Mouse (Mus musculus): ENCODE data around the gene Gan.
A peak's percentile ranks its signal among the peaks of the same experiment; 100 is the strongest.

The Gan gene

DNA sequence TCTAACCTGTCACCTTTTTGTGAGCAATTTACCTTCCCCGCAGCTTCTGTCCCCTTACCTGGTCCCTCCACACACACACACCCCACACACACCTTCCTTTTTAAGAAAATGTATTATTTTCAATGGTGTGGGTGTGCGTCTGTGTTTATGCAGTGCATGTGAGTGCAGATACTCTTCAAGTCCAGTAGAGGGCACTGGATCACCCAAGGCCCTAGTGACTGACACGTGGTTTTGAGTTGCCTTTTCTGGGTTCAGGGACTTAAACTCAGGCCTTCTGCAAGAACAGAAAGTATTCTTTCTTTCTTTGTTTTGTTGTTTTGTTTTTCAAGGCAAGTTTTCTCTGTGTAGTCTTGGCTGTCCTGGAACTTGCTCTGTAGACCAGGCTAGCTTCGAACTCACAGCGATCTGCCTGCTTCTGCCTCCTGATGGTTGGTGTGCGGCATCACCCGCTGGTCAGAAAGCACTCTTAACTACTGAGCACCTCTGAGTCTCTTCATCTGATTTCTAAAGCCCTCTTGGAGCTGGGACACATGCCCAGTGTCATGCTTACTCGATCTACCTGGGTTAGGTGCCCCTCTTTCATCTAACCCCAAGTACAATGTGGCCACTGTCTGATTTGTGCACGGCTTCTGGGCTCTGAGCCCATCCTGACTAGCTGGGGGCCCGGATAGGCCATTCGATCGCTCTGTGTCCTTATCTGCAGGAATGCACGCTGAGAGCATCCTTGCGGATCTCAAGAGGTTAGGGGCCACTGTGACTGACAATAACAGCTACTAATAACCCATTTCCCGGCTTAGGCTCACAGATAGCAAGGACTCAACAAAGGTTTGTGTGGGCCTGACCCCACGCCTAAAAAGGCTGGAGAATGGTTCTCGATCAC is 95.7 kb downstream of the Gan start:
- no peak for DNase-seq (ENCODE audit: low spot score in 2 of 2)

- DNase-seq (ENCODE audit: low spot score in 2 of 2): no peak
Measured at GRCm38 (mm10) chr8:117254496-117254895, 96.6 kb downstream of the Gan start.

DNA sequence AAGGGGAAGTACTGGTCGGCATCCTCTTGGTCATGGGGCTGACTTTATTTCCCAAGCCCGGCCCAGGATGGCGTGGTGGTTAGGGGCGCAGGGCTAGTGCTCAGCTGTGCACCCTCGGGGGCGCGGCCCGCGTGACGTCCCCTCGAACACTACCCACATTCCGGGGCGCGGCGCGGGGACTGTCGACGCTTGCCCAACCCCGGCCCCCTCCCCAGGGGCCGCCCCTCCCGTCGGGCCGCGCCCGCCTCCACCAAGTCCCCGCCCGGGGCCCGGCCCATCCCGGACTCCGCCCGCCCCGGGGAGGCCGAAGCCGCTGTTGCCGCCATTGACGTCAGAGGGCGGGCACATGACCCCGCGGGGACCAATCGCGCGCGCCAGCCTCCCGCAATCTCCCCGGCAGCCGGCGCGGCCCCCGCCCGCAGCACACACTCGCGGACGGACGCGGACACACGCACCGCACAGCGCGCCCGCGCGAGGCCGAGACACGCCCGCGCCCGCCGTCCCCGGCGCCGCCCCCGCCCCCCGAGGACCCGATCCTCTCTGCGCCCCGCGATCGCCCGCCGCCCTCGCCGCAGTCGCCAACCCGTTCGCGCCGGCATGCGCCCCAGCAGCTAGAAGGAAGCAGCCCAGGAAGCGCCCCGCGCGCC is 98.5 kb downstream of the Gan start:
- peak; percentile 92 to 93 for DNase-seq (ENCODE audit: low spot score in 2 of 2)

GRCm38 (mm10) chr8:117257029-117257820 is 99.3 kb downstream of the Gan start, which contains the start of gene Cmip:
Gene Cmip, plus strand, starts transcription at chr8:117257064.
- no peak for DNase-seq (ENCODE audit: low spot score in 2 of 2)

DNA sequence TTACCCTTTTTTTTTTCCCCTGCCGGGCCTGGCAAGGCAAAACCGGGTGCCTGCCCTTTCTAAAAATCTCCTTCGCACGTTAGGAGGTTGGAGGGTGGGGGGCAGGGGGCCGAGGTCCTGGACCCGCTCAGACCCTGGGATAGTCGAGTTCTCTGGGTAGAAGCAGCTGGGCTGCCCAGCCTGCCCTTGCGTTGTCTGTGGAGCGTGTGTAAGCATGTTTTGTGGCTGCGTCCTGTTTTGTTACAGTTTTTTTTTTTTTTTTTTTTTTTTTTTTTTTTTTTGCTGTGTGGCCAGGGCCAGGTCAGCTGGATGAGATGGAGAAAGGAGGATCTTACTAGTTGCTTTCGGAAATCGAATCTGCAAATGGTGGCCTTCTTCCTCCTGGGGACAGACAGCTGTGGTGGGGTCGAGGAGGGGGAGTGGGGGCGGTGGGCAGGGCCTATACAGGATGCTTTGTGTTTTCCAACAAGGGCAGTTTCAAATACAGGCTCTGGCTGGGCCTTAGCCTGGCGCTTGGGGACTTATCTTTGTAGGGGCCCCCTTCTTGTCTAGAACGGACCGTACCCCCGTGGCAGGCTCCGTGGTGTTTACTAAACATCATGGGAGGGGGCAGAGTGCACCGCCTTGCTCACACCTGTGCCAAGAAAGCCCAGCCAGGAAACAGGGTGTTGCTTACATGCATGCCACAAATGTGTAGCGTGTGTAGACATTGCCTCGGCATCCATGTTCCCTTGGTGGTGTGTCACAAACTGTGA is 100.1 kb downstream of the Gan start:
- DNase-seq (ENCODE audit: low spot score in 2 of 2): no peak

DNA sequence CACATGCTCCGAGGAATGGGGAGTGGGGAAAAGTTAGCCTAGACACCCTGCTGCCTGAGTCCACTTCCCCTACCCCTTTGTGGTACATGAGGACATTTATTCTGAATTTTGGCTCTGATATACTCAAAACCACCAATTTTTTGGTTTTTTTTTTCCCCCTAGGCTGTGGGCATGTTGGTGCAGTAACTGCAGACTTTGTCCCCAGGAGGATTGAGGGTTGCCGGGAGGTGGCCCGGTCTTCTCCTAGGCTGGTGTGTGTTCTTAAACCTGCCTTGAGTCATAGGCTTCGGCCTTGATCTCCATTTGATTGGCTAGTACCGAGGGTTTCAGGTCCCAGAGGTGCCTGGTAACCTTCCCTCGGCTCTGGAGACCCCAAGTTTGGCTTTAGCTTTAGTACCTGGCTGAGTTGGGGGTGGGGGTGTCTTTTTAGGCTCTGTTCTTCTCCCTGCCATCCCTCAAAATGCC is 100.7 kb downstream of the Gan start:
- no peak for DNase-seq (ENCODE audit: low spot score in 2 of 2)

DNA sequence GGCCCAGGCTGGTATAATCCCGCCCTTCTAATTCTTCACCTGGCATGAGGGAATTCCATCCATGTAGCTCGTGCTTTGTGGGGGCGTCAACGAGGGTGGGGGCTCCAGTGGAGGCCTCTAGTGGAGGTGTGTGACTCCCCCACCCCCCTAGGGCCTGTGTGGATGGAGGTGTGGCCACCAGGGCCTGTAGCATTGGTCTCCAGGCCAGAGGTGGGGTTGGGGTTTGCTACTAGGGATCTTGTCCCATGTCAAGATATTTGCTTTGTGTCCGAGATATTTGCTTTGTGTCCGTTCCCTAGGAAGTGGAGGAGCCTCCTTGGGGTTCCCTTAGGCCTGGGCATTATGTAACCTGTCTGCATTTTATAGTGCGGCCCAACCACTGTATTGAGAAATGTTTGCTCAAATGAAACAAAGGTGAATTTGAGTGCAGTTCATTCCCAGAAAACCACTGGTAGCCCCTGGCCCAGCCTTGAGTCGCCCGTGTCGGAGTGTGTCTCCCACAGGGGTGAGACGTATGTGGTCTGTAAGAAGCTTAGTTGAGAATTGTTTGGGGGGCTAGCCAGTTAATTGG is 101.6 kb downstream of the Gan start:
- DNase-seq (ENCODE audit: low spot score in 2 of 2): no peak

- DNase-seq (ENCODE audit: low spot score in 2 of 2): no peak
Measured at GRCm38 (mm10) chr8:117260234-117260929, 102.4 kb downstream of the Gan start.

DNA sequence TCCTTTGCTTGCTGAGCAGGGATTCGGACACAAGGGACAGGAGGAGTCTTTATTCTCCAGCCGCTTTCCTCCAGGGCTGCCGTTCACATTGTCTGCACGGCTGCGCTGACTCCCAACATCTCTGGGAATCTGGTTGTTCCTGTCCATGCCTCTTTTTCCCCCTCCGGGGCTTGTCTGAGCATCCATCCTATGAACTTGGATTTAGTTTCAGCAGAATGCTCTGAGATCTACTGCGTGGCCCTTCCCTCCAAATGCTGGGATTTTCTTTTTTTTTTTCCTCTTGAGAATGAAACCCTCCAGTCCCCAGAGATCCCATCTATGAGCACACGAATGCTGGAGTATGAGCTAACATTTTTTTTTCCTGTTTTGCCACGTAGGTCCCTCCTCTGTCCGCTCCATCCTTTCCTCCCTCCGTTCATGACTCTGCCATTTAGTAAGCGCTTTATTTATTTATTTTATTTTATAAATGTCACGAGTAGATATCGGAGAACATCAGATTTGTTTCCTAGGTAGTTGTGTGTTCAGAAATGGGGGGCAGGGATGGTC is 103.1 kb downstream of the Gan start:
- DNase-seq (ENCODE audit: low spot score in 2 of 2): no peak

DNA sequence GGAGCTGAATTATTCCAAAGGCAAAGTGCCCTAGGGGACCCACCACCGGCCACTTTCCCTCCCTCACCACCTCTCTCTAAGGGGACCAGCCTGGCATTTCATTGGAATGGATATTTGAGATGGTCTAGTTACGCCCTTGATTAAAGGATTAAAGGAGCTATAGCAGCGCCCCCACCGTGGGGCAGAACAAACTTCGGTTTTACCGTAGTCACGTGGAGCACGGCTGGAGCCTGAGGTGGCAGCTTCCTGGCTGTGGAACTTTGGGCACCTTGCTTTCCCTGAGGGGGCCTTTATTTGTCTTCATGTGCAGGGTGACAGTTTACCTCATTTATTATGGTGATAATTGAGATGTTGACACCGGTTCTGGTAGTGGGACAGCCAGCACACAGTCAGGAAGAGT is 103.8 kb downstream of the Gan start:
- no peak for DNase-seq (ENCODE audit: low spot score in 2 of 2)

DNA sequence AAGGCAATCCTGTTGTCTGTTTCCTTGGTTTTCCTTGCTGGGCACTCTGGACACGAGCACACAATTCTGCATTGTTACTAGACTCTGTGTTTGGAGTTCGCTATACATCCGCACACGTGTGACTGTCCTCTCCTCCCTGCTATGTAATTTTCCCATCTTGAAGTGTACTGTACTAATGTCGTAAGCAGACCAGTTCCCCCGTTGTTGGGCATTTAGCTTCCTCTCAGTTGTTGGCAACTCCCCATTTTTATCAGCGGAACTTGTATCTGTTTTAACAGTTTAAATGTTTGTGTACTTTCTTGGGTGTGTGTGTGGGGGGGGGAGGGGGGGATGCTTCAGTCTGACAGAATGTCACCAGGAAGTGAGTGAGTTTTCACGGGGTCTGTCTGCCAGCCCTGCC is 104.8 kb downstream of the Gan start:
- DNase-seq (ENCODE audit: low spot score in 2 of 2): no peak

DNA sequence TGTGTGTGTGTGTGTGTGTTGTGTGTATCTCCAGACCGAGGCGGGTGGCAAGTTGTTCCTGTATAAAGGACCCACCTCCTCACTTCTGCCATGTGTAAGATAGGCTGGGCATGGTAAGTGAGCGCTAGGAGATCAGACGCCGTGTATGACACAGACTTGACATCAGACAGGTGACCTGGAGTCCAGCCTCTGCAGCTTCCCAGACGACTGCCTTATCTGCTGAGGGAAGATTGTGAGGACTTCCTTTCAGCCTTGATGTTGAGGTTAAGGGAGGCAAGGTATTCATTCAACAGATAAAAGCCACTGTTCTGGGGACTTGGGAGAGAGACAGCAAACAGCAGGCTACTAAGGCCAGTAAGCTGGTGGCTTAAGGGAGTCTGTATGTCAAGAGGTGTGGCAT is 105.5 kb downstream of the Gan start:
- no peak for DNase-seq (ENCODE audit: low spot score in 2 of 2)

DNA sequence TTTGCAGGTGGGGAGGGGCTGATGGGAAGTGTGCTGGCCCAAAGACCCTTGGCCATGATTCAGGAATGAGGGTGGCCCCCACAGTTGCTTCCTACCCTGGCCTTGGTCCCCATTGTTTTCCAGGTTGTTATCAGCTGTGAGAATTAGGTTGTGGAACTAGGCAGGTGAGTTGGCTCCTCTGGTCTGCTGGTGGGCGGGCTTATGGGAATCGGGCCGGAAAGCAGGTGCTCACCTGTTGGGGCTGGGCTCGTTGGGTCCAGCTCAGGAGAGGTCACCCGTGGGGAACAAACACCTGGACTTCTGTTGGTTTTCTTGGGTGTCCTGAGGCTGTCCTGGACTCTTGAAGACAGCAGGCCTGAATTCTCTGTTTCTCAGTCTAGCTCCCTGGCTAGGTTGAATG is 107.1 kb downstream of the Gan start:
- DNase-seq (ENCODE audit: low spot score in 2 of 2): no peak

Data from right cerebral cortex, postnatal 36 days (tissue).